Mouse (Mus musculus): ENCODE data around the gene Bmper. TPM values are rescaled to one million over a fixed set of nuclear protein-coding genes. Genes with fewer than 3 reads are reported as not detected.

Gene Bmper
- polyA plus RNA-seq, 2 experiments = 0.16 to 0.18 TPM

DNA sequence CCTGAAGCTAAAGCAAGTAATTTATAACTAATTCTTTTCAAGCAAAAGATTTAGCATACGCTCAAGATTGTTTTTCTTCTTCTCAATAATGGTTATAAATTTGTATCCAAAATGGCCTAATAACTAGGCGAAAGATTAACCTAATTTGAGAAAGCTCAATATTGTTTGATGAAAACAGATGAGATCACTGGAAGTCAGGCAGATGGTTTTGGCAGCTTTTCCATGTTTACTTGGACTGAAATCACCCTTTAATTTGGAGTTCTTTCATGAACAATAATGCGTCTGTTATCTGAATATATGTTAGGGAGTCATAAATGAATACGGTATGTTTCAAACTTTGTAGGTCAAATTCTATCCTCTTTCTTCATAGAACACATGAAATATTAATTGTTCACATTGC lies 41.6 kb downstream of the Bmper start:
- WGBS (ENCODE audit: insufficient replicate concordance) = 67% methylated on average over 4 of the region's 4 CpGs
- DNase-seq (ENCODE audit: low read depth in 3 of 3, low spot score in 3 of 3) = no peak
- TF ChIP-seq EP300 (IDR thresholded peaks at IDR 0.05; ENCODE audit: low read depth) (no peak), CTCF (IDR thresholded peaks at IDR 0.05; ENCODE audit: low read depth) (no peak)
- Histone ChIP-seq H3K9ac (replicated peaks) (no peak overlapping the region), H3K27me3 (ENCODE audit: control insufficient read depth, insufficient read depth, low read length) (no peaks in the 10 kb centered on the region), H3K4me2 (ENCODE audit: low read depth) (no peak overlapping the region), H3K4me3 (ENCODE audit: insufficient read depth in 1 of 2, low read depth in 2 of 2, low read length in 2 of 2) (no peak overlapping the region), H3K4me1 (replicated peaks; ENCODE audit: control insufficient read depth in 2 of 2, insufficient read depth in 2 of 2, low read length in 1 of 2) (no peaks in the 10 kb centered on the region), H3K27ac (no peak overlapping the region), H3K36me3 (replicated peaks; ENCODE audit: control insufficient read depth, insufficient read depth, low read depth) (no peaks in the 10 kb centered on the region), H3K9me3 (ENCODE audit: control insufficient read depth, low read length) (no peaks in the 10 kb centered on the region)
- ATAC-seq (ENCODE audit: insufficient read depth) = no peak

DNA sequence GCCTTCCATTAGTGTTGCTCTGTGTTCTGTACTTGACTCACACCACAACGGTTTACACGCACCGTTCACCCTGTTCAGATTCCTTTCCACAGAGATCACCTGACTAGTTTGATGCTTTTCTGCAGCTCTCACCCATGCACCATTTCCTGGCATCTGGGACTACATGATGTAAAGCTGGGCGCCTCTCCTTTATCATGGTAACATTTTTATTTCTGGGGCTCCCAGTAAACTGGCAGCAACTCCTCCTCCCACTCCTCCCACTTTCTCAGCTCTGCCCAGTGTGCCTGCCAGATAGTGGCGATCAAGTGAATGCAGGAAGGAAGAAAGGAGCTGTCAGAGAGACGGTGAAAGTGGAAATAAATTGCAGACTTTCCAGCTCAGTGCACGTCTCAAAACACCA lies 45.7 kb downstream of the Bmper start:
- WGBS (ENCODE audit: insufficient replicate concordance) = 39% methylated on average over 7 of the region's 7 CpGs
- no peak for ATAC-seq (ENCODE audit: insufficient read depth)

DNA sequence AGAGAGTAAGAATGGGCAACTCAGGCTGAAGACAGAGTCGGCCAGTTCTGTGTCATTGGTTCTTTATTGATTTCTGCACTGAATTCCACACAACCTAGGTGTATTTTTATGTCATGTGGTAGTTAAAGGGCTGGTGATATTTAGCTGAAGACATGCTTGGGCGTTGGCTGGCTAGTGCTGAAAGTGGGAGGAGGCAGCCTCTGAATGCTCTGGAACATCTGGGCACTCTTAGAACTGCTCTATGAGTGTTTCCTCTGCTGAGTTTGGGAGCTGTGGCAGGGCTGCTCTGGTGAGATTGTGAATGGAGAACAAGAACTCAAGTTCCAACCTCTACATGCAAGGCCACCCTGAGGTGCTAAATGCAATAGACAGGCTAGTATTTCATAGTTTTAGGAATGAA lies 46.2 kb downstream of the Bmper start:
- 37% methylated on average over 2 of the region's 2 CpGs for WGBS (ENCODE audit: insufficient replicate concordance)
- Histone ChIP-seq H3K9me3 (ENCODE audit: control insufficient read depth, low read length) (no peaks in the 10 kb centered on the region), H3K9ac (replicated peaks) (no peak overlapping the region), H3K4me3 (ENCODE audit: insufficient read depth in 1 of 2, low read depth in 2 of 2, low read length in 2 of 2) (no peak overlapping the region), H3K4me2 (ENCODE audit: low read depth) (no peak overlapping the region), H3K36me3 (replicated peaks; ENCODE audit: control insufficient read depth, insufficient read depth, low read depth) (no peaks in the 10 kb centered on the region), H3K27ac (no peak overlapping the region), H3K27me3 (ENCODE audit: control insufficient read depth, insufficient read depth, low read length) (no peaks in the 10 kb centered on the region), H3K4me1 (replicated peaks; ENCODE audit: control insufficient read depth in 2 of 2, insufficient read depth in 2 of 2, low read length in 1 of 2) (no peaks in the 10 kb centered on the region)
- DNase-seq (ENCODE audit: low read depth in 3 of 3, low spot score in 3 of 3) = no peak
- ATAC-seq (ENCODE audit: insufficient read depth) = no peak
- no peak for TF ChIP-seq CTCF (IDR thresholded peaks at IDR 0.05; ENCODE audit: low read depth)
- no peak for TF ChIP-seq EP300 (IDR thresholded peaks at IDR 0.05; ENCODE audit: low read depth)

More for the DNA sequence above, 45.7 kb downstream of the Bmper start:
- Histone ChIP-seq H3K36me3 (replicated peaks; ENCODE audit: control insufficient read depth, insufficient read depth, low read depth) (no peaks in the 10 kb centered on the region), H3K27ac (no peak overlapping the region), H3K4me3 (ENCODE audit: insufficient read depth in 1 of 2, low read depth in 2 of 2, low read length in 2 of 2) (no peak overlapping the region), H3K9ac (replicated peaks) (no peak overlapping the region), H3K9me3 (ENCODE audit: control insufficient read depth, low read length) (no peaks in the 10 kb centered on the region), H3K4me1 (replicated peaks; ENCODE audit: control insufficient read depth in 2 of 2, insufficient read depth in 2 of 2, low read length in 1 of 2) (no peaks in the 10 kb centered on the region), H3K4me2 (ENCODE audit: low read depth) (no peak overlapping the region), H3K27me3 (ENCODE audit: control insufficient read depth, insufficient read depth, low read length) (no peaks in the 10 kb centered on the region)
- TF ChIP-seq CTCF (IDR thresholded peaks at IDR 0.05; ENCODE audit: low read depth) = no peak
- TF ChIP-seq EP300 (IDR thresholded peaks at IDR 0.05; ENCODE audit: low read depth) = no peak
- DNase-seq (ENCODE audit: low read depth in 3 of 3, low spot score in 3 of 3) = no peak

DNA sequence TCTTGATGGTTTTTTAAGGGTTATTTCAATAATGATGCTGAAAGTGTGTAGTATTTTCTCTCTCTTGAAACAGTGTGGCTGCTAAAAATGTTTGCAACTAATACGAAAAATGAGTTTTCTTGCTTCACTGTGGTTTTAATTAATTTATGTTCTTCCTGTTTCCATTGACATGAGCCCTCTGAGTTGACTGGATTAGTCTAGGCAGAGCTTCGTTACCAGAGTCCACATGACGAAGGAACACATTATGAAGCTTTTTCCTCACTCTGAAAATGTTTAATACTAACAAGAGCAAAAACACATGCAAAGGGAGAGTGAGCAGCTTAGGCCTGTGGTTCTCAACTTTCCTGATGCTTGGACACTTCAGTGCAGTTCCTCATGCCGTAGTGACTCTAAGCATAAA lies 53.4 kb downstream of the Bmper start:
- Histone ChIP-seq H3K36me3 (replicated peaks; ENCODE audit: control insufficient read depth, insufficient read depth, low read depth) (no peaks in the 10 kb centered on the region), H3K27ac (no peak overlapping the region), H3K4me1 (replicated peaks; ENCODE audit: control insufficient read depth in 2 of 2, insufficient read depth in 2 of 2, low read length in 1 of 2) (no peaks in the 10 kb centered on the region), H3K9me3 (ENCODE audit: control insufficient read depth, low read length) (no peaks in the 10 kb centered on the region), H3K4me3 (ENCODE audit: insufficient read depth in 1 of 2, low read depth in 2 of 2, low read length in 2 of 2) (no peak overlapping the region), H3K4me2 (ENCODE audit: low read depth) (no peak overlapping the region), H3K27me3 (ENCODE audit: control insufficient read depth, insufficient read depth, low read length) (no peaks in the 10 kb centered on the region), H3K9ac (replicated peaks) (no peak overlapping the region)
- no peak for TF ChIP-seq CTCF (IDR thresholded peaks at IDR 0.05; ENCODE audit: low read depth)
- TF ChIP-seq EP300 (IDR thresholded peaks at IDR 0.05; ENCODE audit: low read depth) = no peak
- no peak for DNase-seq (ENCODE audit: low read depth in 3 of 3, low spot score in 3 of 3)
- ATAC-seq (ENCODE audit: insufficient read depth) = no peak
- WGBS (ENCODE audit: insufficient replicate concordance) = 47% methylated on average over 4 of the region's 4 CpGs

DNA sequence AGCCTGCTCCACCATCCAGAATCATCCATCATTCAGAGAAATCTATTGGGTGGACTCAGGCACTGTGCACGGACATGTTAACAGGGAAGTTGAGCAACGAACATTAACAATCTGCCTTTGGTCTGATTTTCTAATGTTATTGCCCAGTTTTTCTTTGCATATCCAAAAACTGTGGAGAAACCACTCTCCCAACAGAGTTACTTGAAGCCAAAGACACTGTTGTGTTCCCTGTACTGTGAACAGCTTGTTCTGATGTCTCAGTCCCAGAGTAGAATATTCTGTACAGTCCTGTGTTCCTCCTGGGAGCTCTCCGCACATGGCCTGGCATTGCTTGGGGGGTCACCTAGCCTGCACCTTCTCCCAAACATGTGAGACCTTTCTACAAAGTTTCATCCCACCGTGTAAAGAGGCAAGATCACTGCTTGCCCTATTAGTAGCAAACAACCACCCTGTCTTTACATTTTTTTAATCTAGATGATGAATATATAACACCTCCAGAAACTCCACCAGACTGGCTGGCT lies 62.1 kb downstream of the Bmper start:
- Histone ChIP-seq H3K27ac (no peak overlapping the region), H3K36me3 (replicated peaks; ENCODE audit: control insufficient read depth, insufficient read depth, low read depth) (no peaks in the 10 kb centered on the region), H3K4me3 (ENCODE audit: insufficient read depth in 1 of 2, low read depth in 2 of 2, low read length in 2 of 2) (no peak overlapping the region), H3K4me1 (replicated peaks; ENCODE audit: control insufficient read depth in 2 of 2, insufficient read depth in 2 of 2, low read length in 1 of 2) (no peaks in the 10 kb centered on the region), H3K27me3 (ENCODE audit: control insufficient read depth, insufficient read depth, low read length) (no peaks in the 10 kb centered on the region), H3K9ac (replicated peaks) (no peak overlapping the region), H3K4me2 (ENCODE audit: low read depth) (no peak overlapping the region), H3K9me3 (ENCODE audit: control insufficient read depth, low read length) (no peaks in the 10 kb centered on the region)
- TF ChIP-seq CTCF (IDR thresholded peaks at IDR 0.05; ENCODE audit: low read depth) = no peak
- TF ChIP-seq EP300 (IDR thresholded peaks at IDR 0.05; ENCODE audit: low read depth) = no peak
- ATAC-seq (ENCODE audit: insufficient read depth) (no peak), DNase-seq (ENCODE audit: low read depth in 3 of 3, low spot score in 3 of 3) (no peak)
- 61% methylated on average over 4 of the region's 4 CpGs for whole genome bisulfite sequencing (ENCODE audit: insufficient replicate concordance)
